Mouse (Mus musculus) limb, embryonic 12.5 days (tissue): ENCODE data around the gene Xrn1. TPM values are rescaled to one million over a fixed set of nuclear protein-coding genes. Genes with fewer than 3 reads are reported as not detected.
"Not testable (repeated sequence)": the region's sequence is repeated elsewhere in the genome, so short reads cannot be mapped to it uniquely, and the experiment has no call there.

ENCODE experiments used
- ATAC-seq: fragments of 200-750 bp; cut with Nextera tagmentation; 2 replicates; pipeline ENCODE4 v1.8.0; 2017; ENCODE audit warnings: low read depth, moderate TSS enrichment; ENCODE audit not compliant: insufficient number of reproducible peaks, insufficient read depth, low FRiP score, low TSS enrichment
- H3K27ac ChIP-seq: fragments of 300-500 bp; sonication (generic); 2 replicates; pipeline ENCODE4 v1.5.1; 2016; ENCODE audit warnings: mild to moderate bottlenecking, moderate library complexity
- H3K27me3 ChIP-seq: fragments of 300-500 bp; sonication (generic); 2 replicates; pipeline ENCODE4 v1.6.1; 2016; ENCODE audit warnings: mild to moderate bottlenecking, moderate library complexity
- H3K36me3 ChIP-seq: fragments of 300-500 bp; sonication (generic); 2 replicates; pipeline ENCODE4 v1.6.1; 2016; ENCODE audit warnings: mild to moderate bottlenecking, moderate library complexity
- H3K4me1 ChIP-seq: fragments of 300-500 bp; sonication (generic); replicated peaks from 2 replicates; pipeline ENCODE4 v1.6.1; 2016
- H3K4me2 ChIP-seq: fragments of 300-500 bp; sonication (generic); 2 replicates; pipeline ENCODE4 v1.6.1; 2016; ENCODE audit warnings: mild to moderate bottlenecking, moderate library complexity
- H3K4me3 ChIP-seq: fragments of 300-500 bp; sonication (generic); replicated peaks from 2 replicates; pipeline ENCODE4 v1.5.1; 2016; ENCODE audit warnings: mild to moderate bottlenecking
- H3K9ac ChIP-seq: fragments of 300-500 bp; sonication (generic); replicated peaks from 2 replicates; pipeline ENCODE4 v1.6.1; 2016; ENCODE audit warnings: mild to moderate bottlenecking, moderate library complexity
- H3K9me3 ChIP-seq: fragments of 300-500 bp; sonication (generic); 2 replicates; pipeline ENCODE4 v1.6.1; 2016; ENCODE audit warnings: mild to moderate bottlenecking, moderate library complexity
- WGBS: fragments of 180-500 bp; shearing (Covaris S2); methylation state at CpG from one replicate; pipeline ENCODE4 v1.1.7; 2016; 5-methylcytosine and 5-hydroxymethylcytosine counted together
- polyA plus RNA-seq: library from polyadenylated mRNA; unstranded; fragments of >200 nt; fragmentation: Nextera tagmentation; extraction: Ambion mirVana; gene quantifications from 2 replicates; pipeline ENCODE4 v1.2.1, GENCODE M21; 2016

The Xrn1 gene
- polyA plus RNA-seq, 1 experiment from 2014 or later, result 29.2 TPM

DNA sequence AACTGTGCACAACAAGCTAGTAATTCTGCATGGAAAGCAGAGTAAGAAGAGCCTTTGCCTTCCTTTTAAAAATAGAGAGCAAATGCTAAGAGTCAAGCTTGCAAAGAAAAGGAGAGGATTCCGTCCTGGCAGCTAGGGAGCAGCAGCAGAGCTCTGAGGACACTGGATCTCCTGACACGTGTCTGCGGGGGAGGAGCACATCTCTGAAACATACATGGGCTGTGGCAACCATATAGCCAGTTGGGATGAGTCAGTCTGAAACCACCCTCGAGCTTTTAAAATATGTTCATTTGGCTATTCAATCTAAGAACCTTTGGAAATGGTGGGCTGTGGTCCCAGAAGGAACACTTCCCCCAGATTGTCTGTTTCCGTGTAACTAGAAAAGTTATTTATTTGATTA lies 100.3 kb downstream of the Xrn1 start:
- no peak overlapping the region for H3K9ac ChIP-seq
- no peak for ATAC-seq
- H3K27ac ChIP-seq, result no peak overlapping the region
- no peaks in the 10 kb centered on the region for H3K27me3 ChIP-seq
- WGBS, result 92% methylated on average over 5 of the region's 5 CpGs
- no peaks in the 10 kb centered on the region for H3K4me1 ChIP-seq
- no peak overlapping the region for H3K4me3 ChIP-seq
- H3K36me3 ChIP-seq, result peaks cover 82% of the 10 kb centered on the region
- 0 out of 2 replicates have a peak, but pooled peaks cover 3% of the 10 kb centered on the region for H3K9me3 ChIP-seq
- no peak overlapping the region for H3K4me2 ChIP-seq

DNA sequence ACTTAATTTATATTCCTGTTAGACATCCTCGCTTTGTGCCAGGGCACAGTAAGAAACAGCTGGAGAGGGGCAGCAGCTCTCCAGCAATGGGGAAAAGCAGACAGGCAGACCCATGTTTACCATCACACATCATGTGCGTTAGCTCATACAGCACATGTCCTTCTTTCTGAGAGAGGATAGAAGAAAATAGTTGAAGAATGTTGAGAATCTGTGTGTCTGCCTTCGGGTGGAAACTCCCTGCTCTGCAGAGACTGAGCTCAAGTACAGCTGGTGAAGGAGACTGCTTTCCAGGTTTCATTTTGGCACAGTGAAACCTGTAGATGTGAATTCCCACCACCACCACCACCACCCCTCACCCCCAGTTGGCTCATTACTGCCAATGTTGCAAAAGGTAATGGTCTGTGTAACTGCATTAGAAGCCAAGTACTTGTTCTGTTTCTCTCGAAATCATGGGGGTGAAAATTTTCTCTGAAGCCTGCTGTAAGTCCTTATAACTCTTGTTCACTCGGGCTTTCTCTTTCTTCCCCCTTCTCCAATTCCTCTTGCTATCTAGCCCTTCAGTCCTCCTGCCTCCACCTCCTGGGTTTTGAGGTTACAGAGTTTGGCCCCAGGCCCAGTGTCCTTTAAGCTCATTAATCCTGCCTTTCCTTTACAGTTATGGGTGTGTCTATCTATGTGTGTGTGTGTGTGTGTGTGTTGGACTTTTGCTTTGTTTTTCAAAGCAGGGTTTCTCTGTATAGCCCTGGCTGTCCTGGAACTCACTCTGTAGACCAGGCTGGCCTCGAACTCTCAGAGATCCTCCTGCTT lies 102.1 kb downstream of the Xrn1 start:
- Histone ChIP-seq H3K4me2 (no peak overlapping the region), H3K4me3 (no peak overlapping the region), H3K27ac (no peak overlapping the region), H3K27me3 (no peaks in the 10 kb centered on the region), H3K9ac (no peak overlapping the region), H3K9me3 (0 out of 2 replicates have a peak, but pooled peaks cover 3% of the 10 kb centered on the region), H3K36me3 (peaks cover 65% of the 10 kb centered on the region), H3K4me1 (no peaks in the 10 kb centered on the region)
- ATAC-seq, result no peak
- WGBS, result 89% methylated on average over 6 of the region's 6 CpGs

DNA sequence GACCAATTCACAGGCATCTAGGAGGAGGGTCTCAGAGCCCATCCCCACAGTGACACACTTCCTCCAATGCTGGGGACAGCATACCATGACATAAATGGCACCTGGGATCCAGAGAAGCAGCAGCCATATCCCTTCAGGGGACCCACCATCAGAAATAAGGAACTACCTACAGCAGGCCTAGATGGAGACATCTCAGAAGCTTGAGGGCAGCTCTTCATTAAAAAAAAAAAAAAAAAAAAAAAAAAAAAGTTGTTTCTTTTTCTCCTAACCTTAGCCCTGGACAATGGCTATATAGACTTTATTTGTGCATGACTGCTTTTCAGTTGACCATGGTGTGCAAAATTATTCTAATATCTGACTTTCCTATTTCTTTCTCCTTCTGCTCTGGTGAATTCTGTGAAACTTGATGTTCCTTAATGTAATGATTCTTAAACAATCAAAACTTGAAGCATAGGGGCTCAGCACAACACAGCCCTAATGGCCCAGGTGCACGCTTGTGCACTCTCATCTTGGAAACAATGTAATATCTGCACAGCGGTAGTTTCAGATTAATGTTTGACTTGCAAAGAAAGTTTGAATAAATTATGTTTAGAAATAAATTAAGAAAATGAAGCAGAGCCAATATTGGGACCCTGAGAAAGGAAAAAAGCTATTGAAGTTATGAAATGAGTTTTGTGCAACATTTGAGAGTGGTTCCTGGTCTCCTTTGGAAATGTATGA lies 108.7 kb downstream of the Xrn1 start:
- Histone ChIP-seq H3K9me3 (0 out of 2 replicates have a peak, but pooled peaks cover 2% of the 10 kb centered on the region), H3K9ac (no peak overlapping the region), H3K36me3 (peaks cover 10% of the 10 kb centered on the region), H3K27me3 (no peaks in the 10 kb centered on the region), H3K27ac (no peak overlapping the region), H3K4me1 (no peaks in the 10 kb centered on the region), H3K4me2 (no peak overlapping the region), H3K4me3 (no peak overlapping the region)
- ATAC-seq, result no peak
- 92% methylated on average over 2 of the region's 2 CpGs for WGBS

DNA sequence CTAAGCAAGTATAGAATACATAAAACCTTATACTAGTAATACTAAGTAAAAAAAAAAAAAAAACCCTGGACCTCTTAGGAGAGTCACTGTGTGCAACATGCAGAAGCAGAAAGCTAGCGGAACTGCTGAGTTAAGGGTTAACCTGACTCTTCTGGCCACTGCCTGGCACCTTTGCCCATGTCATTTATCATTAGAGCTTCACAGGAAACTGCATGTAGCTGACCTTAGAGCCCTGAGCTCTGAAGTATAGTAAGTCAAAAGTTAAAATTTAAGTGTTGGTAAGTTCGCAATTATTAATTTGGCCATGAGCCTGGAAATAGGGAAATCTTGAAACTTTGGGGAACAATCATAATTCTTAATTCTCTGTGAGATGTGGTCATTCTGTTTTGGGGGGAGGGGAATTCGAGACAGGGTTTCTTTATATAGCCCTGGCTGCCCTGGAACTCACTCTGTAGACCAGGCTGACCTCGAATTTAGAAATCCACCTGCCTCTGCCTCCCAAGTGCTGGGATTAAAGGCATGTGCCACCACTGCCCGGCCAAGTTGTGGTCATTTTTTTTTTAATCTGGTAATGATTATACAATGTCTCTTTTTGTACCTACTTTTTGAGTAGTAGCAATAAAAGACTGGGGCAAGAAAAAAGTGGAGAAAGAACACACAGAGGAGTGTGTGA lies 109.4 kb downstream of the Xrn1 start:
- 73% methylated on average over 5 of the region's 5 CpGs for WGBS
- no peak for ATAC-seq

GRCm38 (mm10) chr9:96067507-96067906 lies 112.9 kb downstream of the Xrn1 start:
- ATAC-seq, result no peak

More for the DNA sequence above, 109.4 kb downstream of the Xrn1 start:
- H3K4me1 ChIP-seq, result no peaks in the 10 kb centered on the region
- H3K9ac ChIP-seq, result no peak overlapping the region
- H3K27me3 ChIP-seq, result no peaks in the 10 kb centered on the region
- H3K4me2 ChIP-seq, result no peak overlapping the region
- H3K9me3 ChIP-seq, result no peaks in the 10 kb centered on the region
- H3K36me3 ChIP-seq, result peaks cover 3% of the 10 kb centered on the region
- H3K27ac ChIP-seq, result no peak overlapping the region
- no peak overlapping the region for H3K4me3 ChIP-seq

GRCm38 (mm10) chr9:96078752-96079315 lies 124.3 kb downstream of the Xrn1 start:
- Histone ChIP-seq H3K27ac (no peak overlapping the region), H3K4me1 (no peaks in the 10 kb centered on the region), H3K27me3 (no peaks in the 10 kb centered on the region), H3K9me3 (no peaks in the 10 kb centered on the region), H3K4me3 (no peak overlapping the region), H3K4me2 (no peak overlapping the region), H3K9ac (no peak overlapping the region), H3K36me3 (no peaks in the 10 kb centered on the region)
- ATAC-seq, result no peak
- 88% methylated on average over 13 of the region's 13 CpGs for WGBS

More at GRCm38 (mm10) chr9:96067507-96067906, 112.9 kb downstream of the Xrn1 start:
- Histone ChIP-seq H3K36me3 (no peaks in the 10 kb centered on the region), H3K9ac (no peak overlapping the region), H3K9me3 (0 out of 2 replicates have a peak, but pooled peaks cover 5% of the 10 kb centered on the region), H3K27ac (no peak overlapping the region), H3K4me1 (no peaks in the 10 kb centered on the region), H3K4me3 (no peak overlapping the region), H3K4me2 (no peak overlapping the region), H3K27me3 (no peaks in the 10 kb centered on the region)
- 59% methylated on average over 2 of the region's 2 CpGs for WGBS

DNA sequence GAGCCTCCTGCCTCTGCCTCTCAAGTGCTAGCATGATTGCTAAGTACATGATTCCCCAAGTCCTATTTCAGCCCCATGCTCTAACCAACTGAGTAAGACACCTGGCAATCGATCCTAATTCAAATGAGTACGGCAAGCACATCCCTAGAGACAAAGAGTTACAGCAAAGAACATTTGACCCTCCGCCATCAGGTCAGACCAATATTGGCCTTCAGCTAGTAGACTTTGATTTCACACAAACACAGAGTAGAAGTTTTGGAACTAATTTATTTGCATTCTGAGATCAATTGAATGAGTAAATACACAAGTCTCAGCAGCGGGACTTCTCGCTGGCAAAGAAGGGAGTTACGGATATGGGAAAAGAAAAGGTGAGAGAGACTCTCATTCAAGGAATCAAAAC lies 130.7 kb downstream of the Xrn1 start:
- WGBS, result 92% methylated on average over 6 of the region's 6 CpGs
- H3K27ac ChIP-seq, result no peak overlapping the region
- no peak overlapping the region for H3K4me2 ChIP-seq
- no peak overlapping the region for H3K9ac ChIP-seq
- H3K4me1 ChIP-seq, result no peaks in the 10 kb centered on the region
- no peaks in the 10 kb centered on the region for H3K9me3 ChIP-seq
- H3K27me3 ChIP-seq, result no peaks in the 10 kb centered on the region
- no peak overlapping the region for H3K4me3 ChIP-seq
- no peaks in the 10 kb centered on the region for H3K36me3 ChIP-seq
- no peak for ATAC-seq

GRCm38 (mm10) chr9:96087671-96088070 lies 133.1 kb downstream of the Xrn1 start:
- H3K4me3 ChIP-seq, result no peak overlapping the region
- H3K9me3 ChIP-seq, result no peaks in the 10 kb centered on the region
- H3K27me3 ChIP-seq, result no peaks in the 10 kb centered on the region
- no peaks in the 10 kb centered on the region for H3K36me3 ChIP-seq
- H3K9ac ChIP-seq, result no peak overlapping the region
- no peaks in the 10 kb centered on the region for H3K4me1 ChIP-seq
- ATAC-seq, result no peak
- no peak overlapping the region for H3K4me2 ChIP-seq
- H3K27ac ChIP-seq, result no peak overlapping the region
- 88% methylated on average over 2 of the region's 2 CpGs for WGBS

GRCm38 (mm10) chr9:96088456-96088855 lies 133.9 kb downstream of the Xrn1 start:
- H3K27me3 ChIP-seq, H3K9me3 ChIP-seq, H3K4me3 ChIP-seq, H3K4me2 ChIP-seq, H3K4me1 ChIP-seq, H3K9ac ChIP-seq, H3K36me3 ChIP-seq, ATAC-seq, H3K27ac ChIP-seq: not testable (repeated sequence)
- 84% methylated on average over 3 of the region's 3 CpGs for WGBS

GRCm38 (mm10) chr9:96092637-96093036 lies 138.1 kb downstream of the Xrn1 start:
- not testable (repeated sequence) for H3K9ac ChIP-seq

GRCm38 (mm10) chr9:96093221-96093620 lies 138.7 kb downstream of the Xrn1 start:
- H3K4me3 ChIP-seq, result no peak overlapping the region
- peaks cover 23% of the 10 kb centered on the region for H3K9me3 ChIP-seq
- WGBS, result 82% methylated on average over 1 of the region's 1 CpGs
- ATAC-seq, result no peak
- no peaks in the 10 kb centered on the region for H3K27me3 ChIP-seq
- H3K27ac ChIP-seq, result no peak overlapping the region
- no peaks in the 10 kb centered on the region for H3K36me3 ChIP-seq
- H3K4me1 ChIP-seq, result no peaks in the 10 kb centered on the region
- no peak overlapping the region for H3K4me2 ChIP-seq
- H3K9ac ChIP-seq, result no peak overlapping the region

More at GRCm38 (mm10) chr9:96092637-96093036, 138.1 kb downstream of the Xrn1 start:
- H3K4me1 ChIP-seq, H3K4me2 ChIP-seq, ATAC-seq, H3K27ac ChIP-seq, H3K4me3 ChIP-seq, H3K27me3 ChIP-seq, H3K36me3 ChIP-seq: not testable (repeated sequence)
- H3K9me3 ChIP-seq, result peaks cover 22% of the 10 kb centered on the region
- WGBS, result 91% methylated on average over 10 of the region's 10 CpGs
